Mouse (Mus musculus) limb, embryonic 13.5 days (tissue): ENCODE results near the gene Optc. TPM values are rescaled to one million over a fixed set of nuclear protein-coding genes. Genes with fewer than 3 reads are reported as not detected.
A peak's percentile ranks its signal among the peaks of the same experiment; 100 is the strongest.

Source experiments
- ATAC-seq: fragments of 200-750 bp; cut with Nextera tagmentation; 2 replicates; pipeline ENCODE4 v1.8.0; 2017; ENCODE audit warnings: low read depth, moderate number of reproducible peaks, moderate TSS enrichment; ENCODE audit not compliant: low FRiP score
- H3K27ac ChIP-seq: fragments of 300-500 bp; sonication (generic); 2 replicates; pipeline ENCODE4 v1.5.1; 2015; ENCODE audit warnings: inconsistent platforms, mild to moderate bottlenecking, moderate library complexity
- H3K27me3 ChIP-seq: fragments of 300-500 bp; sonication (generic); 2 replicates; pipeline ENCODE4 v1.6.1; 2015; ENCODE audit warnings: mild to moderate bottlenecking, inconsistent platforms
- H3K36me3 ChIP-seq: fragments of 300-500 bp; sonication (generic); 2 replicates; pipeline ENCODE4 v1.6.1; 2015; ENCODE audit warnings: inconsistent platforms, mild to moderate bottlenecking, moderate library complexity
- H3K4me1 ChIP-seq: fragments of 300-500 bp; sonication (generic); 2 replicates; pipeline ENCODE4 v1.6.1; 2015; ENCODE audit warnings: inconsistent platforms
- H3K4me2 ChIP-seq: fragments of 300-500 bp; sonication (generic); replicated peaks from 2 replicates; pipeline ENCODE4 v1.6.1; 2015; ENCODE audit warnings: inconsistent platforms, mild to moderate bottlenecking, moderate library complexity
- H3K4me3 ChIP-seq: fragments of 300-500 bp; sonication (generic); 2 replicates; pipeline ENCODE4 v1.5.1; 2015; ENCODE audit warnings: moderate library complexity, mild to moderate bottlenecking, inconsistent platforms
- H3K9ac ChIP-seq: fragments of 300-500 bp; sonication (generic); 2 replicates; pipeline ENCODE4 v1.6.1; 2015; ENCODE audit warnings: mild to moderate bottlenecking, inconsistent platforms
- H3K9me3 ChIP-seq: fragments of 300-500 bp; sonication (generic); 2 replicates; pipeline ENCODE4 v1.6.1; 2016; ENCODE audit warnings: inconsistent platforms
- WGBS: fragments of 180-500 bp; shearing (Covaris S2); methylation state at CpG from one replicate; pipeline ENCODE4 v1.1.7; 2015; 5-methylcytosine and 5-hydroxymethylcytosine counted together
- polyA plus RNA-seq: library from polyadenylated mRNA; unstranded; fragments of >200 nt; fragmentation: Nextera tagmentation; extraction: Ambion mirVana; gene quantifications from 2 replicates; pipeline ENCODE4 v1.2.1, GENCODE M21; 2015

Gene Optc
- polyA plus RNA-seq, 1 experiment from 2014 or later: 0.81 TPM

GRCm38 (mm10) chr1:133889949-133890598, 17.7 kb downstream of the Optc start:
- H3K36me3 ChIP-seq: no peaks in the 10 kb centered on the region
- 17% methylated on average over 20 of the region's 20 CpGs for WGBS
- H3K27me3 ChIP-seq: peaks cover 22% of the 10 kb centered on the region
- no peak overlapping the region for H3K27ac ChIP-seq
- H3K9ac ChIP-seq: 0 out of 2 replicates have a peak overlapping the region, but pooled peaks have one; percentile 35
- H3K4me3 ChIP-seq: peak overlapping the region; percentile 12
- peaks cover 70% of the 10 kb centered on the region for H3K4me1 ChIP-seq
- no peaks in the 10 kb centered on the region for H3K9me3 ChIP-seq
- ATAC-seq: no peak
- peak overlapping the region; percentile 50 for H3K4me2 ChIP-seq

- Histone ChIP-seq H3K27me3 (peaks cover 22% of the 10 kb centered on the region), H3K4me2 (no peak overlapping the region), H3K4me1 (peaks cover 55% of the 10 kb centered on the region), H3K36me3 (no peaks in the 10 kb centered on the region), H3K27ac (no peak overlapping the region), H3K9ac (no peak overlapping the region), H3K4me3 (no peak overlapping the region), H3K9me3 (no peaks in the 10 kb centered on the region)
- ATAC-seq: no peak
- WGBS: 73% methylated on average over 5 of the region's 5 CpGs
Observed at GRCm38 (mm10) chr1:133887538-133888250, 20.1 kb downstream of the Optc start.

- Histone ChIP-seq H3K36me3 (no peaks in the 10 kb centered on the region), H3K4me3 (no peak overlapping the region), H3K4me2 (no peak overlapping the region), H3K4me1 (peaks cover 54% of the 10 kb centered on the region), H3K27ac (no peak overlapping the region), H3K27me3 (peaks cover 22% of the 10 kb centered on the region), H3K9me3 (no peaks in the 10 kb centered on the region), H3K9ac (no peak overlapping the region)
- WGBS: 10% methylated on average over 8 of the region's 8 CpGs
- no peak for ATAC-seq
Observed at GRCm38 (mm10) chr1:133887044-133887443, 20.8 kb downstream of the Optc start.

- no peaks in the 10 kb centered on the region for H3K36me3 ChIP-seq
- H3K4me2 ChIP-seq: no peak overlapping the region
- no peak overlapping the region for H3K9ac ChIP-seq
- H3K27me3 ChIP-seq: peaks cover 22% of the 10 kb centered on the region
- WGBS: 50% methylated on average over 6 of the region's 6 CpGs
- no peak overlapping the region for H3K4me3 ChIP-seq
- no peak for ATAC-seq
- H3K4me1 ChIP-seq: peaks cover 53% of the 10 kb centered on the region
- no peak overlapping the region for H3K27ac ChIP-seq
- no peaks in the 10 kb centered on the region for H3K9me3 ChIP-seq
Observed at GRCm38 (mm10) chr1:133886431-133886830, 21.4 kb downstream of the Optc start.

GRCm38 (mm10) chr1:133885811-133886210, 22.0 kb downstream of the Optc start:
- Histone ChIP-seq H3K4me1 (peaks cover 48% of the 10 kb centered on the region), H3K27me3 (peaks cover 22% of the 10 kb centered on the region), H3K9ac (no peak overlapping the region), H3K4me2 (no peak overlapping the region), H3K4me3 (no peak overlapping the region), H3K27ac (no peak overlapping the region), H3K9me3 (no peaks in the 10 kb centered on the region), H3K36me3 (no peaks in the 10 kb centered on the region)
- 91% methylated on average over 7 of the region's 7 CpGs for WGBS
- no peak for ATAC-seq

GRCm38 (mm10) chr1:133884746-133885145, 23.1 kb downstream of the Optc start:
- 35% methylated on average over 9 of the region's 9 CpGs for WGBS
- H3K4me3 ChIP-seq: no peak overlapping the region
- no peak overlapping the region for H3K27ac ChIP-seq
- H3K4me1 ChIP-seq: peaks cover 37% of the 10 kb centered on the region
- H3K9me3 ChIP-seq: no peaks in the 10 kb centered on the region
- no peaks in the 10 kb centered on the region for H3K36me3 ChIP-seq
- no peak overlapping the region for H3K4me2 ChIP-seq
- H3K27me3 ChIP-seq: peaks cover 21% of the 10 kb centered on the region
- ATAC-seq: no peak
- H3K9ac ChIP-seq: no peak overlapping the region

- no peaks in the 10 kb centered on the region for H3K9me3 ChIP-seq
- H3K36me3 ChIP-seq: no peaks in the 10 kb centered on the region
- H3K4me1 ChIP-seq: peaks cover 31% of the 10 kb centered on the region
- H3K27me3 ChIP-seq: peaks cover 16% of the 10 kb centered on the region
- 52% methylated on average over 6 of the region's 6 CpGs for WGBS
- H3K4me3 ChIP-seq: no peak overlapping the region
- H3K9ac ChIP-seq: no peak overlapping the region
- no peak overlapping the region for H3K27ac ChIP-seq
- ATAC-seq: no peak
- no peak overlapping the region for H3K4me2 ChIP-seq
Observed at GRCm38 (mm10) chr1:133884090-133884489, 23.7 kb downstream of the Optc start.

GRCm38 (mm10) chr1:133882283-133883217, 25.2 kb downstream of the Optc start:
- H3K9me3 ChIP-seq: no peaks in the 10 kb centered on the region
- peaks cover 29% of the 10 kb centered on the region for H3K4me1 ChIP-seq
- no peaks in the 10 kb centered on the region for H3K36me3 ChIP-seq
- H3K27me3 ChIP-seq: peaks cover 6% of the 10 kb centered on the region
- no peak overlapping the region for H3K27ac ChIP-seq
- H3K4me2 ChIP-seq: no peak overlapping the region
- H3K9ac ChIP-seq: no peak overlapping the region
- 58% methylated on average over 11 of the region's 11 CpGs for WGBS
- H3K4me3 ChIP-seq: no peak overlapping the region
- ATAC-seq: no peak

- no peak for ATAC-seq
- peaks cover 22% of the 10 kb centered on the region for H3K4me1 ChIP-seq
- 42% methylated on average over 6 of the region's 6 CpGs for WGBS
- H3K4me2 ChIP-seq: no peak overlapping the region
- H3K27me3 ChIP-seq: 0 out of 2 replicates have a peak, but pooled peaks cover 5% of the 10 kb centered on the region
- no peak overlapping the region for H3K27ac ChIP-seq
- no peak overlapping the region for H3K9ac ChIP-seq
- no peaks in the 10 kb centered on the region for H3K36me3 ChIP-seq
- H3K4me3 ChIP-seq: no peak overlapping the region
- no peaks in the 10 kb centered on the region for H3K9me3 ChIP-seq
Observed at GRCm38 (mm10) chr1:133881813-133882212, 26.0 kb downstream of the Optc start.

- H3K4me3 ChIP-seq: no peak overlapping the region
- H3K27ac ChIP-seq: no peak overlapping the region
- no peaks in the 10 kb centered on the region for H3K27me3 ChIP-seq
- no peak overlapping the region for H3K9ac ChIP-seq
- H3K4me2 ChIP-seq: no peak overlapping the region
- H3K4me1 ChIP-seq: peaks cover 14% of the 10 kb centered on the region
- WGBS: 82% methylated on average over 12 of the region's 12 CpGs
- H3K9me3 ChIP-seq: no peaks in the 10 kb centered on the region
- no peak for ATAC-seq
- H3K36me3 ChIP-seq: no peaks in the 10 kb centered on the region
Observed at GRCm38 (mm10) chr1:133878825-133879423, 28.9 kb downstream of the Optc start.

GRCm38 (mm10) chr1:133876936-133877335, 30.9 kb downstream of the Optc start:
- Histone ChIP-seq H3K4me2 (no peak overlapping the region), H3K4me1 (peaks cover 8% of the 10 kb centered on the region), H3K27ac (no peak overlapping the region), H3K36me3 (no peaks in the 10 kb centered on the region), H3K27me3 (no peaks in the 10 kb centered on the region), H3K9ac (no peak overlapping the region), H3K9me3 (no peaks in the 10 kb centered on the region), H3K4me3 (no peak overlapping the region)
- no peak for ATAC-seq
- 77% methylated on average over 7 of the region's 7 CpGs for WGBS
